Mouse (Mus musculus): ENCODE measurements around the gene Prdm12.

- TF ChIP-seq POLR2A (IDR thresholded peaks at IDR 0.05; ENCODE audit: insufficient read length, low read depth) (no peak), CEBPB (IDR thresholded peaks at IDR 0.05; ENCODE audit: insufficient read depth, poor library complexity, severe bottlenecking) (no peak), MAX (IDR thresholded peaks at IDR 0.05; ENCODE audit: low read depth) (no peak)
Observed at GRCm38 (mm10) chr2:31609859-31610261, 30.0 kb upstream of the Prdm12 start.
